Mouse (Mus musculus) embryonic facial prominence, embryonic 13.5 days (tissue): ENCODE data around the gene Phlpp1. TPM values are rescaled to one million over a fixed set of nuclear protein-coding genes. Genes with fewer than 3 reads are reported as not detected.

Experiments
- ATAC-seq: fragments of 200-750 bp; cut with Nextera tagmentation; 2 replicates; pipeline ENCODE4 v1.8.0; 2017; ENCODE audit warnings: low read depth; ENCODE audit not compliant: insufficient number of reproducible peaks, insufficient read depth, low FRiP score, low TSS enrichment
- H3K27ac ChIP-seq: fragments of 300-500 bp; sonication (generic); 2 replicates; pipeline ENCODE4 v1.5.1; 2015; ENCODE audit warnings: moderate library complexity, mild to moderate bottlenecking, inconsistent platforms
- H3K27me3 ChIP-seq: fragments of 300-500 bp; sonication (generic); 2 replicates; pipeline ENCODE4 v1.6.1; 2015; ENCODE audit warnings: mild to moderate bottlenecking, inconsistent platforms
- H3K36me3 ChIP-seq: fragments of 300-500 bp; sonication (generic); 2 replicates; pipeline ENCODE4 v1.6.1; 2015; ENCODE audit warnings: mild to moderate bottlenecking, inconsistent platforms
- H3K4me1 ChIP-seq: fragments of 300-500 bp; sonication (generic); 2 replicates; pipeline ENCODE4 v1.6.1; 2015; ENCODE audit warnings: inconsistent platforms
- H3K4me2 ChIP-seq: fragments of 300-500 bp; sonication (generic); 2 replicates; pipeline ENCODE4 v1.6.1; 2015; ENCODE audit warnings: moderate library complexity, mild to moderate bottlenecking, inconsistent platforms
- H3K4me3 ChIP-seq: fragments of 300-500 bp; sonication (generic); 2 replicates; pipeline ENCODE4 v1.5.1; 2015; ENCODE audit warnings: mild to moderate bottlenecking, inconsistent platforms
- H3K9ac ChIP-seq: fragments of 300-500 bp; sonication (generic); 2 replicates; pipeline ENCODE4 v1.6.1; 2015; ENCODE audit warnings: mild to moderate bottlenecking, inconsistent platforms
- H3K9me3 ChIP-seq: fragments of 300-500 bp; sonication (generic); 2 replicates; pipeline ENCODE4 v1.6.1; 2016; ENCODE audit warnings: inconsistent platforms
- WGBS: fragments of 180-500 bp; shearing (Covaris S2); methylation state at CpG from one replicate; pipeline ENCODE4 v1.1.7; 2015; ENCODE audit warnings: mixed read lengths; 5-methylcytosine and 5-hydroxymethylcytosine counted together
- polyA plus RNA-seq: library from polyadenylated mRNA; unstranded; fragments of >200 nt; fragmentation: Nextera tagmentation; extraction: Ambion mirVana; gene quantifications from 2 replicates; pipeline ENCODE4 v1.2.1, GENCODE M21; 2015

Phlpp1 gene
- polyA plus RNA-seq = 3.4 and 3.9 TPM in 2 replicates

- H3K27me3 ChIP-seq = no peaks in the 10 kb centered on the region
- peak within 1 kb of the TSS; percentile 88 for H3K9ac ChIP-seq
- peak within 1 kb of the TSS; percentile 82 for H3K4me3 ChIP-seq
- H3K4me1 ChIP-seq = peaks cover 22% of the 10 kb centered on the region
- WGBS = under 1% methylated on average over 108 of the region's 113 CpGs
- ATAC-seq = peak; percentile 100
- peak within 1 kb of the TSS; percentile 79 for H3K4me2 ChIP-seq
- H3K9me3 ChIP-seq = no peaks in the 10 kb centered on the region
- peak within 1 kb of the TSS; percentile 83 for H3K27ac ChIP-seq
- H3K36me3 ChIP-seq = no peaks in the 10 kb centered on the region
Measured at GRCm38 (mm10) chr1:106171241-106172220, at the start of gene Phlpp1. Gene Phlpp1 (plus strand): TSS chr1:106171752.

- no peaks in the 10 kb centered on the region for H3K36me3 ChIP-seq
- no peaks in the 10 kb centered on the region for H3K9me3 ChIP-seq
- H3K4me2 ChIP-seq = no peak overlapping the region
- no peak overlapping the region for H3K27ac ChIP-seq
- no peaks in the 10 kb centered on the region; the same call in 1 of the 2 replicates for H3K4me1 ChIP-seq
- no peak overlapping the region for H3K4me3 ChIP-seq
- ATAC-seq = no peak
- no peak overlapping the region for H3K9ac ChIP-seq
- no peaks in the 10 kb centered on the region for H3K27me3 ChIP-seq
- WGBS = 90% methylated on average over 3 of the region's 3 CpGs
Measured at GRCm38 (mm10) chr1:106126601-106127000, 45.0 kb upstream of the Phlpp1 start.

GRCm38 (mm10) chr1:106131697-106132349 is 39.7 kb upstream of the Phlpp1 start:
- Histone ChIP-seq H3K4me2 (no peak overlapping the region), H3K27ac (no peak overlapping the region), H3K27me3 (no peaks in the 10 kb centered on the region), H3K36me3 (no peaks in the 10 kb centered on the region), H3K4me3 (no peak overlapping the region), H3K4me1 (no peaks in the 10 kb centered on the region; the same call in 1 of the 2 replicates), H3K9me3 (no peaks in the 10 kb centered on the region), H3K9ac (no peak overlapping the region)
- no peak for ATAC-seq
- WGBS = 61% methylated on average over 4 of the region's 4 CpGs

- no peak overlapping the region for H3K4me3 ChIP-seq
- no peak overlapping the region for H3K27ac ChIP-seq
- H3K9ac ChIP-seq = no peak overlapping the region
- 37% methylated on average over 4 of the region's 4 CpGs for WGBS
- no peaks in the 10 kb centered on the region for H3K9me3 ChIP-seq
- H3K36me3 ChIP-seq = no peaks in the 10 kb centered on the region
- ATAC-seq = no peak
- H3K4me1 ChIP-seq = no peaks in the 10 kb centered on the region; the same call in 1 of the 2 replicates
- no peak overlapping the region for H3K4me2 ChIP-seq
- H3K27me3 ChIP-seq = no peaks in the 10 kb centered on the region
Measured at GRCm38 (mm10) chr1:106132350-106132700, 39.2 kb upstream of the Phlpp1 start.

GRCm38 (mm10) chr1:106138691-106139090 is 32.9 kb upstream of the Phlpp1 start:
- Histone ChIP-seq H3K36me3 (no peaks in the 10 kb centered on the region), H3K27ac (no peak overlapping the region), H3K9me3 (no peaks in the 10 kb centered on the region), H3K9ac (no peak overlapping the region), H3K4me2 (no peak overlapping the region), H3K27me3 (no peaks in the 10 kb centered on the region), H3K4me3 (no peak overlapping the region), H3K4me1 (no peaks in the 10 kb centered on the region)
- ATAC-seq = no peak
- WGBS = 89% methylated on average over 2 of the region's 2 CpGs

- H3K4me2 ChIP-seq = no peak overlapping the region
- 74% methylated on average over 1 of the region's 1 CpGs for WGBS
- no peak for ATAC-seq
Measured at GRCm38 (mm10) chr1:106139137-106139536, 32.4 kb upstream of the Phlpp1 start.

DNA sequence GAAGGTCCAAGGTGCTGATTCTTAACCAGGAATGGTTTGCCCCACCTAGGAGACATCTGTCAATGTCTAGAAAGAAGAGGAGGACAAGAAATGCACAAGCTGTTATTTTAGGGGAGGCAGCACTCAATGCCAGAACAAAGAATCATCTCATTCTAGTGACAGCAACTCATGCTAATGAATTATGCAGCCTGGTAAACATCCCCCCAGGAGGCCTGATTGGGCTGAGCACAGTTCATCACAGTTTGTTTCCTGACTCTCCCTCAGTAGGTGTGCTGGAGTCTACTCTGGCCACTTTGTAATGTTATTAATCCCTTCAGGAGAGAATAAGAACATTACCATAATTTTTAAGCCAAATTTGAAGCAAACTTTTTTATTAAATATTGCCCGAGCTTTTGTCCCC is 29.5 kb upstream of the Phlpp1 start:
- Histone ChIP-seq H3K27me3 (no peaks in the 10 kb centered on the region), H3K9ac (no peak overlapping the region), H3K4me1 (no peaks in the 10 kb centered on the region), H3K36me3 (no peaks in the 10 kb centered on the region), H3K9me3 (no peaks in the 10 kb centered on the region), H3K27ac (no peak overlapping the region), H3K4me2 (no peak overlapping the region), H3K4me3 (no peak overlapping the region)
- no peak for ATAC-seq
- WGBS = 91% methylated on average over 1 of the region's 1 CpGs

More at GRCm38 (mm10) chr1:106139137-106139536, 32.4 kb upstream of the Phlpp1 start:
- Histone ChIP-seq H3K27ac (no peak overlapping the region), H3K9ac (no peak overlapping the region), H3K4me3 (no peak overlapping the region), H3K36me3 (no peaks in the 10 kb centered on the region), H3K27me3 (no peaks in the 10 kb centered on the region), H3K4me1 (no peaks in the 10 kb centered on the region), H3K9me3 (no peaks in the 10 kb centered on the region)

- no peak for ATAC-seq
- no peak overlapping the region for H3K9ac ChIP-seq
- no peaks in the 10 kb centered on the region for H3K9me3 ChIP-seq
- H3K4me3 ChIP-seq = no peak overlapping the region
- WGBS = 91% methylated on average over 2 of the region's 2 CpGs
- H3K4me1 ChIP-seq = no peaks in the 10 kb centered on the region
- H3K27ac ChIP-seq = no peak overlapping the region
- no peaks in the 10 kb centered on the region for H3K36me3 ChIP-seq
- no peaks in the 10 kb centered on the region for H3K27me3 ChIP-seq
- no peak overlapping the region for H3K4me2 ChIP-seq
Measured at GRCm38 (mm10) chr1:106144534-106144933, 27.0 kb upstream of the Phlpp1 start.

DNA sequence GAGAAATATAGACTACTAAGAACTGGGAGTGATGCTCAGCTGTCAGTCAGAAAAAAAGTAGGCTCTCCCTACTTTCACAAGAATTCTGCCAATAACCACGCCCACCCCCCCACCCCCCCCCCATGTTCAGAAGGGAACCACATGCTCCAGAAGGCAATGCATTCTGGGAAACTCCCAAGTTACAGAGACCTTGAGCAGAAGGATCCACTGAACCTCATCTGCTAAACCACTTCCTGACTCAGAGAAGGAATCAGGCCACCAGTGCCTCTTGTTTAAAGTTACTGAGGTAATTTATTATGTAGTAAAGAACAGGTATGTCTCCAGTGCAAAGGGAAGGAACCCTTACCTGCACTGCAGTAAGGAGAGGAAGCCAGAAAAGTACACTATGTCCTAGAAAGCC is 26.5 kb upstream of the Phlpp1 start:
- Histone ChIP-seq H3K4me2 (no peak overlapping the region), H3K27ac (no peak overlapping the region), H3K27me3 (no peaks in the 10 kb centered on the region), H3K4me1 (no peaks in the 10 kb centered on the region), H3K9ac (no peak overlapping the region), H3K4me3 (no peak overlapping the region), H3K9me3 (no peaks in the 10 kb centered on the region), H3K36me3 (no peaks in the 10 kb centered on the region)
- whole genome bisulfite sequencing = 61% methylated on average over 1 of the region's 1 CpGs
- no peak for ATAC-seq

DNA sequence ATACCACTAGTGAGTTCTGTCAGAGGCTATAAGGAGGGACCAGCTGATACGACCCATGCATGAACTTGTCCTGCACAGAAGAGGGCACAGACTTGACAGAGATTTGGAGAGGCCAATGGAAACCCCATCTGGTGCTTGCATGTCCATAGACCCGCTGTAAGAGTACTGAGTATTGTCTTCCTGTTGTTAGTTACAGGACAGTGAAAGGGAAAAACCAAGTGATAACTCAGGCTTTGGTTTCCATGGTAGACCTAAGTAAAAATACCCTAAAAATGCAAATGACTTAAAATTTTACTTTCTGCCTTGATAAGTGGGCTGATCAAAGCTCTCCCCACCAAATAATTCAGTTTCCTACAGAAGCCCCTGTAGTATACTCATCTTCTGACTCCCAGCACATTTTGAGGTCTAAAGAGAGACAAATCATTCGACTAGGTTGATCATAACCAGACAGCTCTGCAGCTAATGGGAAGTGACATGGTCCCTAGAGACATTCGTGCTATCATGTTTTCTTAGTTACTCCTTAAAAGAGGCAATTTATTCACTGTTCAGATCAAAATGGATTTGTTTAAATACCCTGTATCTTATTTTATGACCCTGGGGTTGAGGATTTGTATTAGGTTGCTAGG is 25.9 kb upstream of the Phlpp1 start:
- H3K27ac ChIP-seq = no peak overlapping the region
- H3K36me3 ChIP-seq = no peaks in the 10 kb centered on the region
- H3K9ac ChIP-seq = no peak overlapping the region
- no peaks in the 10 kb centered on the region for H3K9me3 ChIP-seq
- 68% methylated on average over 4 of the region's 4 CpGs for WGBS
- no peak for ATAC-seq
- no peak overlapping the region for H3K4me3 ChIP-seq
- H3K4me2 ChIP-seq = no peak overlapping the region
- H3K4me1 ChIP-seq = no peaks in the 10 kb centered on the region
- no peaks in the 10 kb centered on the region for H3K27me3 ChIP-seq
